Mouse (Mus musculus) liver, postnatal 0 days (tissue): ENCODE data around the gene Lypd6b. TPM values are rescaled to one million over a fixed set of nuclear protein-coding genes. Genes with fewer than 3 reads are reported as not detected.

Experiments
- ATAC-seq: fragments of 200-750 bp; cut with Nextera tagmentation; 2 replicates; pipeline ENCODE4 v1.8.0; 2017; ENCODE audit warnings: mild to moderate bottlenecking, moderate library complexity
- DNase-seq: peaks from one replicate; pipeline ENCODE4 v3.0.0-alpha.2; 2016
- H3K27ac ChIP-seq: fragments of 300-500 bp; sonication (generic); 2 replicates; pipeline ENCODE4 v1.5.1; 2014; ENCODE audit warnings: antibody characterized with exemption, moderate library complexity, mild to moderate bottlenecking, low read depth
- H3K27me3 ChIP-seq: fragments of 300-500 bp; sonication (generic); 2 replicates; pipeline ENCODE4 v1.6.1; 2014; ENCODE audit warnings: low read length, control low read depth, mixed read lengths; ENCODE audit not compliant: insufficient read depth
- H3K36me3 ChIP-seq: fragments of 300-500 bp; sonication (generic); replicated peaks from 2 replicates; pipeline ENCODE4 v1.6.1; 2014; ENCODE audit warnings: mild to moderate bottlenecking, control low read depth, low read length, moderate library complexity, mixed read lengths; ENCODE audit not compliant: insufficient read depth
- H3K4me1 ChIP-seq: fragments of 300-500 bp; sonication (generic); 2 replicates; pipeline ENCODE4 v1.6.1; 2014; ENCODE audit warnings: antibody characterized with exemption, mild to moderate bottlenecking, control low read depth; ENCODE audit not compliant: insufficient read depth
- H3K4me2 ChIP-seq: fragments of 300-500 bp; sonication (generic); 2 replicates; pipeline ENCODE4 v1.6.1; 2014; ENCODE audit warnings: low read depth, mild to moderate bottlenecking, low read length, moderate library complexity, mixed read lengths
- H3K4me3 ChIP-seq: fragments of 300-500 bp; sonication (generic); 2 replicates; pipeline ENCODE4 v1.5.1; 2014; ENCODE audit warnings: low read depth, low read length
- H3K9ac ChIP-seq: fragments of 300-500 bp; sonication (generic); replicated peaks from 2 replicates; pipeline ENCODE4 v1.6.1; 2014; ENCODE audit warnings: mild to moderate bottlenecking, moderate library complexity
- H3K9me3 ChIP-seq: fragments of 300-500 bp; sonication (generic); 2 replicates; pipeline ENCODE4 v1.6.1; 2016; ENCODE audit warnings: mild to moderate bottlenecking, control low read depth, low read length, mixed read lengths
- CTCF ChIP-seq: sonication (generic); IDR thresholded peaks from 2 replicates; pipeline ENCODE4 v1.5.1; 2016; ENCODE audit warnings: antibody characterized with exemption, low read depth
- EP300 ChIP-seq: IDR thresholded peaks from 2 replicates; pipeline ENCODE4 v1.6.1; 2016; ENCODE audit warnings: antibody characterized with exemption, low read depth, mild to moderate bottlenecking
- WGBS: fragments of 180-500 bp; shearing (Covaris S2); extraction: QIAGEN DNeasy Blood & Tissue Kit; methylation state at CpG from one replicate; pipeline ENCODE4 v1.1.7; 2014; ENCODE audit not compliant: insufficient replicate concordance; 5-methylcytosine and 5-hydroxymethylcytosine counted together
- polyA plus RNA-seq: library from polyadenylated mRNA; unstranded; fragments of >200 nt; fragmentation: Nextera tagmentation; extraction: Ambion mirVana; gene quantifications from 2 replicates; pipeline ENCODE4 v1.2.1, GENCODE M21; 2015

Gene Lypd6b
- polyA plus RNA-seq, 1 experiment from 2014 or later = not detected

GRCm38 (mm10) chr2:49952632-49953293 lies 165.3 kb downstream of the Lypd6b start:
- DNase-seq (no peak), ATAC-seq (no peak)
- WGBS = 54% methylated on average over 6 of the region's 6 CpGs
- no peaks in the 10 kb centered on the region for H3K27me3 ChIP-seq
- TF ChIP-seq EP300 (no peak), CTCF (no peak)
- H3K4me1 ChIP-seq = no peaks in the 10 kb centered on the region
- H3K4me2 ChIP-seq = no peak overlapping the region
- H3K9ac ChIP-seq = no peak overlapping the region
- H3K27ac ChIP-seq = no peak overlapping the region
- H3K36me3 ChIP-seq = no peaks in the 10 kb centered on the region
- H3K4me3 ChIP-seq = no peak overlapping the region
- H3K9me3 ChIP-seq = no peaks in the 10 kb centered on the region

DNA sequence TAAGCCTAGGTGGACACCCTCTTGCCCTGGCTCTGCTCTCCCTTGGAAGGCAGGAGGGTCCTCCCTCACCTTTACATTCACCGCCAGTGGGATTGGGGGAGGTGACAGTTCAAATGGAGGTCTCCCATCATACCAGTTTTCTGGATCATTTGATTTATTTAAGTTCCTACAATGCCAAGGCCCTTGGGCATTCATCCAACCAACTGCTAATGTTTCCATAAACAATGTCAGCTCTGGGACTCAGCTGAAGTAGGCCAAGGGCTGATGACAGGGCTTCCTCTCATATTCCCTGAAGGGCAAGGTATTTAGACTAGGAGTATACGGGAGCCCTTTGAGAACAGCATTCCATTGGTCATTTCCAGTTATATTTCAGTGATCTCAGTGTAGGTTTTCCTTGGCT lies 170.0 kb downstream of the Lypd6b start:
- no peak overlapping the region for H3K4me2 ChIP-seq
- no peak overlapping the region for H3K27ac ChIP-seq
- no peak overlapping the region for H3K9ac ChIP-seq
- H3K9me3 ChIP-seq = no peaks in the 10 kb centered on the region
- no peak for ATAC-seq
- no peaks in the 10 kb centered on the region for H3K36me3 ChIP-seq
- TF ChIP-seq EP300 = no peak
- no peak for TF ChIP-seq CTCF
- no peaks in the 10 kb centered on the region for H3K4me1 ChIP-seq
- H3K27me3 ChIP-seq = no peaks in the 10 kb centered on the region
- no peak overlapping the region for H3K4me3 ChIP-seq
- DNase-seq = no peak
- 83% methylated on average over 2 of the region's 2 CpGs for WGBS

- H3K27ac ChIP-seq = no peak overlapping the region
- no peaks in the 10 kb centered on the region for H3K36me3 ChIP-seq
- no peak overlapping the region for H3K4me3 ChIP-seq
- no peak overlapping the region for H3K9ac ChIP-seq
- DNase-seq (no peak), ATAC-seq (no peak)
- H3K4me2 ChIP-seq = no peak overlapping the region
- no peaks in the 10 kb centered on the region for H3K9me3 ChIP-seq
- no peaks in the 10 kb centered on the region for H3K4me1 ChIP-seq
- no peaks in the 10 kb centered on the region for H3K27me3 ChIP-seq
- 75% methylated on average over 2 of the region's 2 CpGs for WGBS
- no peak for TF ChIP-seq CTCF
- TF ChIP-seq EP300 = no peak
These were observed 174.5 kb downstream of the Lypd6b start for GRCm38 (mm10) chr2:49961991-49962390.

- TF ChIP-seq CTCF (no peak), EP300 (no peak)
- ATAC-seq = no peak
- no peak overlapping the region for H3K4me3 ChIP-seq
These were observed 177.4 kb downstream of the Lypd6b start for GRCm38 (mm10) chr2:49964899-49965298.

DNA sequence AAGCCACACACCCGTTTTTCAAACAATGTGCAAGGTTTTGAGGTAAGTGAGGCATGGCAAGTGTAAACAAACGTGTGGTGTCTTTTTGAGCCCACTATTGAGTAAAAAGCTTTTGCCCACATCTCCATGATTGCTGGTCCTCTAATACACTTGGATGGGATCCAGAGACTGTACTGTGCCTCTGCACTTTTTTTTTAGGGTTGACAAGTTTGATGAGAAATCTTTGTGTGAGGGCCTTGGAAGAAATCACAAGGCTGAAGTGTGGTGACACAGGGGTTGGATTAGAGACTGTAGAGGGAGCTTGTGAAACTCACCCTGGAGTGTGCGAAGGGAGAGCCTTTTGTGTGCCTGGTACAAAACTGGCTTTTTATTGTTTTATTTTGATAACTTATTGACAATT lies 180.3 kb downstream of the Lypd6b start:
- no peaks in the 10 kb centered on the region for H3K27me3 ChIP-seq
- no peak overlapping the region for H3K4me2 ChIP-seq
- no peak overlapping the region for H3K27ac ChIP-seq
- DNase-seq (no peak), ATAC-seq (no peak)
- H3K36me3 ChIP-seq = no peaks in the 10 kb centered on the region
- no peak overlapping the region for H3K9ac ChIP-seq
- no peak for TF ChIP-seq CTCF
- no peak for TF ChIP-seq EP300
- H3K4me3 ChIP-seq = no peak overlapping the region
- WGBS = 46% methylated on average over 3 of the region's 3 CpGs
- no peaks in the 10 kb centered on the region for H3K9me3 ChIP-seq
- no peaks in the 10 kb centered on the region for H3K4me1 ChIP-seq

More at GRCm38 (mm10) chr2:49964899-49965298, 177.4 kb downstream of the Lypd6b start:
- Histone ChIP-seq H3K27ac (no peak overlapping the region), H3K9ac (no peak overlapping the region), H3K4me2 (no peak overlapping the region), H3K36me3 (no peaks in the 10 kb centered on the region), H3K4me1 (no peaks in the 10 kb centered on the region), H3K27me3 (no peaks in the 10 kb centered on the region), H3K9me3 (no peaks in the 10 kb centered on the region)
- WGBS = 44% methylated on average over 3 of the region's 3 CpGs
- no peak for DNase-seq

DNA sequence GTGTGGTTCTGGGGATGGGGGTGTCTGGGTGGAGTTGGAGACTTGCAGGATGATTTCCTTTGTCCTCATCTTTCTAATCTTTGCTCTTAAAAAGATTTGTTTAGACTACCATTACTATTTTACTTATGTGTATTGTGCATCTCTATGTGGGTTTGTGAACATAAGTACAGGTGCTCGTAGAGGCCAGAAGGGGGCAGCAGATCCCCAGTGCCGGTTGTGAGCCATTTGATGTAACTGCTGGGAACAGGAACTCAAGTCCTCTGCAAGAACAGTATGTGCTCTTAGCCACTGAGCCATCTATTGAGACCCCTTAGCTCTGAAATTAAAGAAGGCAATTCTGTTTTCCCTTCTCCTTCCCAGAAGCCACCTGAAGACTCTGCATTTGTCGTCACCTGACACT lies 183.5 kb downstream of the Lypd6b start:
- Histone ChIP-seq H3K4me1 (no peaks in the 10 kb centered on the region), H3K9ac (no peak overlapping the region), H3K36me3 (no peaks in the 10 kb centered on the region), H3K4me2 (no peak overlapping the region), H3K27ac (no peak overlapping the region), H3K9me3 (no peaks in the 10 kb centered on the region), H3K4me3 (no peak overlapping the region), H3K27me3 (no peaks in the 10 kb centered on the region)
- DNase-seq (no peak), ATAC-seq (no peak)
- no peak for TF ChIP-seq EP300
- peak; percentile 12; the same call in 1 of the 2 replicates for TF ChIP-seq CTCF
- 80% methylated on average over 3 of the region's 3 CpGs for WGBS
